Mouse (Mus musculus): ENCODE measurements around the gene Nr1d1.

Gene Nr1d1

GRCm38 (mm10) chr11:98770096-98770975, 4.8 kb downstream of the Nr1d1 start:
- DNase-seq (ENCODE audit: low read depth, low spot score), result no peak

- DNase-seq (ENCODE audit: low read depth, low spot score), result no peak
Measured at GRCm38 (mm10) chr11:98769007-98769954, 5.9 kb downstream of the Nr1d1 start.

- DNase-seq (ENCODE audit: low read depth, low spot score), result no peak
Measured at GRCm38 (mm10) chr11:98768127-98769006, 6.8 kb downstream of the Nr1d1 start.

GRCm38 (mm10) chr11:98767713-98768112, 7.4 kb downstream of the Nr1d1 start:
- no peak for DNase-seq (ENCODE audit: low read depth, low spot score)

- DNase-seq (ENCODE audit: low read depth, low spot score), result no peak
Measured at GRCm38 (mm10) chr11:98767276-98767675, 7.9 kb downstream of the Nr1d1 start.

- no peak for DNase-seq (ENCODE audit: low read depth, low spot score)
Measured at GRCm38 (mm10) chr11:98766816-98767215, 8.3 kb downstream of the Nr1d1 start.

- DNase-seq (ENCODE audit: low read depth, low spot score), result no peak
Measured at GRCm38 (mm10) chr11:98766346-98766745, 8.8 kb downstream of the Nr1d1 start.

- no peak for DNase-seq (ENCODE audit: low read depth, low spot score)
Measured at GRCm38 (mm10) chr11:98765421-98766309, 9.5 kb downstream of the Nr1d1 start.

GRCm38 (mm10) chr11:98764746-98765145, 10.4 kb downstream of the Nr1d1 start:
- no peak for DNase-seq (ENCODE audit: low read depth, low spot score)

GRCm38 (mm10) chr11:98764091-98764490, 11.0 kb downstream of the Nr1d1 start:
- DNase-seq (ENCODE audit: low read depth, low spot score), result no peak

- no peak for DNase-seq (ENCODE audit: low read depth, low spot score)
Measured at GRCm38 (mm10) chr11:98763502-98763861, 11.7 kb downstream of the Nr1d1 start.

GRCm38 (mm10) chr11:98762756-98763501, 12.2 kb downstream of the Nr1d1 start:
- peak; percentile 98 for DNase-seq (ENCODE audit: low read depth, low spot score)

GRCm38 (mm10) chr11:98761939-98762338, 13.2 kb downstream of the Nr1d1 start:
- DNase-seq (ENCODE audit: low read depth, low spot score), result no peak

GRCm38 (mm10) chr11:98756711-98757110, 18.4 kb downstream of the Nr1d1 start:
- no peak for DNase-seq (ENCODE audit: low read depth, low spot score)

- no peak for DNase-seq (ENCODE audit: low read depth, low spot score)
Measured at GRCm38 (mm10) chr11:98755726-98756380, 19.3 kb downstream of the Nr1d1 start.

- DNase-seq (ENCODE audit: low read depth, low spot score), result peak; percentile 68
Measured at GRCm38 (mm10) chr11:98754621-98755181, 20.4 kb downstream of the Nr1d1 start.

- DNase-seq (ENCODE audit: low read depth, low spot score), result no peak
Measured at GRCm38 (mm10) chr11:98754151-98754620, 20.9 kb downstream of the Nr1d1 start.

GRCm38 (mm10) chr11:98753264-98753663, 21.9 kb downstream of the Nr1d1 start:
- no peak for DNase-seq (ENCODE audit: low read depth, low spot score)
